Comparison of ENCODE assay signal across 15 mouse cellular contexts in genomic region chr4:137960757-137961156, GRCm38 (mm10). TPM values are rescaled to one million over a fixed set of nuclear protein-coding genes. Genes with fewer than 3 reads are reported as not detected.
DNase-seq lines count a peak whose midpoint lies in the region; ATAC-seq and TF ChIP-seq lines count a peak whose summit lies in the region.
"Had no signal": no experiment of that assay in that cellular context is flagged by ENCODE, and none has a peak within 500 bp of the region (broad histone marks: within the 10 kb centered on the region; RNA-seq: fewer than 3 reads in every experiment).

No protein-coding gene starts in this region.

- TF ChIP-seq EP300 in liver, postnatal 0 days (IDR thresholded peaks at IDR 0.05; ENCODE audit: low read depth), result no peak

- WGBS in liver, embryonic 12.5 days (ENCODE audit: insufficient replicate concordance), result 48% methylated on average over 11 of the region's 11 CpGs
- 59% methylated on average over 11 of the region's 11 CpGs for WGBS in liver, postnatal 0 days (ENCODE audit: insufficient replicate concordance)
- WGBS in stomach, embryonic 14.5 days, result 70% methylated on average over 11 of the region's 11 CpGs

- H3K36me3 ChIP-seq in liver, embryonic 12.5 days, result peaks cover 70% of the 10 kb centered on the region
- H3K36me3 ChIP-seq in liver, postnatal 0 days (replicated peaks; ENCODE audit: insufficient read depth, low read length), result peaks cover 52% of the 10 kb centered on the region
- peaks cover 67% of the 10 kb centered on the region for H3K36me3 ChIP-seq in stomach, embryonic 14.5 days (ENCODE audit: control insufficient read depth, insufficient read depth, low read length)

- H3K27me3 ChIP-seq in liver, embryonic 12.5 days (replicated peaks), result no peaks in the 10 kb centered on the region
- no peaks in the 10 kb centered on the region for H3K27me3 ChIP-seq in liver, postnatal 0 days (ENCODE audit: insufficient read depth, low read length)
- no peaks in the 10 kb centered on the region for H3K27me3 ChIP-seq in stomach, embryonic 14.5 days (ENCODE audit: control insufficient read depth, insufficient read depth, low read length)
- H3K27me3 ChIP-seq: limb, embryonic 15.5 days; midbrain, embryonic 13.5 days; neural tube, embryonic 13.5 days had no signal

- H3K27ac ChIP-seq in liver, embryonic 12.5 days, result no peak overlapping the region
- H3K27ac ChIP-seq in liver, postnatal 0 days (ENCODE audit: low read depth), result no peak overlapping the region
- H3K27ac ChIP-seq in stomach, embryonic 14.5 days (ENCODE audit: low read length), result no peak overlapping the region; the same call in 1 of the 2 replicates
- H3K27ac ChIP-seq: embryonic facial prominence, embryonic 10.5 days; limb, embryonic 15.5 days; midbrain, embryonic 13.5 days; neural tube, embryonic 13.5 days had no signal

- ATAC-seq in liver, embryonic 12.5 days, result no peak
- peak; percentile 19; the same call in 1 of the 2 replicates for ATAC-seq in liver, postnatal 0 days
- peak; percentile 62 for ATAC-seq in stomach, embryonic 14.5 days (ENCODE audit: insufficient number of reproducible peaks, insufficient read depth, low FRiP score, low read depth)
- ATAC-seq: midbrain, embryonic 13.5 days had no signal

- no peak for TF ChIP-seq CTCF in liver, postnatal 0 days (IDR thresholded peaks at IDR 0.05; ENCODE audit: low read depth)

- H3K4me3 ChIP-seq in liver, embryonic 12.5 days, result no peak overlapping the region
- no peak overlapping the region for H3K4me3 ChIP-seq in liver, postnatal 0 days (ENCODE audit: low read depth, low read length)
- no peak overlapping the region for H3K4me3 ChIP-seq in stomach, embryonic 14.5 days (ENCODE audit: low read depth, low read length)
- H3K4me3 ChIP-seq: embryonic facial prominence, embryonic 10.5 days; limb, embryonic 15.5 days; midbrain, embryonic 13.5 days; neural tube, embryonic 13.5 days had no signal

- H3K4me2 ChIP-seq in liver, embryonic 12.5 days, result no peak overlapping the region
- no peak overlapping the region for H3K4me2 ChIP-seq in liver, postnatal 0 days (ENCODE audit: low read depth, low read length)
- no peak overlapping the region for H3K4me2 ChIP-seq in stomach, embryonic 14.5 days (replicated peaks; ENCODE audit: low read depth, low read length)
- H3K4me2 ChIP-seq: limb, embryonic 15.5 days; midbrain, embryonic 13.5 days; neural tube, embryonic 13.5 days had no signal

- DNase-seq in liver, result peak; percentile 22
- DNase-seq in brain, adult 2 months (ENCODE audit: low read depth, low spot score), result peak; percentile 36
- no peak for DNase-seq in liver, postnatal 0 days
- DNase-seq in cerebellum, adult 11 months, result no peak
- DNase-seq in yolk sac, embryonic 10.5 days (ENCODE audit: low spot score), result no peak
- DNase-seq: cerebellum, adult 2 months; kidney, postnatal 10 days; right cerebral cortex, postnatal 4 days; thymus, adult 2 months had no signal

- peaks cover 13% of the 10 kb centered on the region for H3K4me1 ChIP-seq in liver, embryonic 12.5 days
- no peaks in the 10 kb centered on the region for H3K4me1 ChIP-seq in liver, postnatal 0 days (ENCODE audit: insufficient read depth)
- H3K4me1 ChIP-seq in stomach, embryonic 14.5 days (ENCODE audit: control insufficient read depth, insufficient read depth, low read length), result no peaks in the 10 kb centered on the region
- H3K4me1 ChIP-seq: embryonic facial prominence, embryonic 10.5 days; limb, embryonic 15.5 days; midbrain, embryonic 13.5 days; neural tube, embryonic 13.5 days had no signal

- 0 out of 2 replicates have a peak, but pooled peaks cover 4% of the 10 kb centered on the region for H3K9me3 ChIP-seq in liver, embryonic 12.5 days (replicated peaks)
- H3K9me3 ChIP-seq in liver, postnatal 0 days (ENCODE audit: low read length), result no peaks in the 10 kb centered on the region
- no peaks in the 10 kb centered on the region for H3K9me3 ChIP-seq in stomach, embryonic 14.5 days (ENCODE audit: control insufficient read depth, low read depth, low read length)
- H3K9me3 ChIP-seq: limb, embryonic 15.5 days; midbrain, embryonic 13.5 days; neural tube, embryonic 13.5 days had no signal

- H3K9ac ChIP-seq in liver, embryonic 12.5 days, result no peak overlapping the region
- no peak overlapping the region for H3K9ac ChIP-seq in liver, postnatal 0 days (replicated peaks)
- H3K9ac ChIP-seq in stomach, embryonic 14.5 days (replicated peaks; ENCODE audit: low read depth, low read length), result no peak overlapping the region
- H3K9ac ChIP-seq: limb, embryonic 15.5 days; midbrain, embryonic 13.5 days; neural tube, embryonic 13.5 days had no signal

RNA-seq across cellular contexts. Expression of gene Eif4g3, which starts 32.1 kb away (rescaled TPM):
- 15.2 and 15.8 TPM in 2 replicates for polyA plus RNA-seq in liver, embryonic 12.5 days (2016; fragmentation: Nextera tagmentation; extraction: Ambion mirVana)
- polyA plus RNA-seq in liver, postnatal 0 days (2015; fragmentation: Nextera tagmentation; extraction: Ambion mirVana), result 5.8 and 5.9 TPM in 2 replicates
- polyA plus RNA-seq in stomach, embryonic 14.5 days (2014; fragmentation: Nextera tagmentation; extraction: Ambion mirVana), result 43.1 and 43.3 TPM in 2 replicates

Comparison
In these comparisons a context has a peak if more than half of its experiments do, and no peak if none do; other contexts are left out.
1. DNase-seq: peak in liver (single experiment) and brain, adult 2 months (single experiment); none in liver, postnatal 0 days (single experiment), cerebellum, adult 11 months (single experiment) and yolk sac, embryonic 10.5 days (single experiment).